Mouse (Mus musculus) embryonic facial prominence, embryonic 11.5 days (tissue): Measurements from ENCODE around the gene Golph3. TPM values are rescaled to one million over a fixed set of nuclear protein-coding genes. Genes with fewer than 3 reads are reported as not detected.

Experiments
- ATAC-seq: fragments of 200-750 bp; cut with Nextera tagmentation; replicated peaks from 2 replicates; pipeline ENCODE4 v1.8.0; 2017; ENCODE audit warnings: low read depth; ENCODE audit not compliant: insufficient number of reproducible peaks, low FRiP score, low TSS enrichment
- DNase-seq: peaks from one replicate; pipeline ENCODE4 v3.0.0-alpha.2; 2015; ENCODE audit warnings: low spot score
- H3K27ac ChIP-seq: fragments of 300-500 bp; sonication (generic); replicated peaks from 2 replicates; pipeline ENCODE4 v1.5.1; 2014; ENCODE audit warnings: mild to moderate bottlenecking, low read depth, low read length, control low read depth
- H3K27me3 ChIP-seq: fragments of 300-500 bp; sonication (generic); 2 replicates; pipeline ENCODE4 v1.6.1; 2014; ENCODE audit warnings: mild to moderate bottlenecking, low read length, moderate library complexity, mixed read lengths; ENCODE audit not compliant: control insufficient read depth, insufficient read depth
- H3K36me3 ChIP-seq: fragments of 300-500 bp; sonication (generic); replicated peaks from 2 replicates; pipeline ENCODE4 v1.6.1; 2014; ENCODE audit warnings: low read depth, mild to moderate bottlenecking, low read length, moderate library complexity, mixed read lengths; ENCODE audit not compliant: control insufficient read depth, insufficient read depth
- H3K4me1 ChIP-seq: fragments of 300-500 bp; sonication (generic); 2 replicates; pipeline ENCODE4 v1.6.1; 2014; ENCODE audit warnings: low read length, mixed read lengths; ENCODE audit not compliant: control insufficient read depth, insufficient read depth
- H3K4me2 ChIP-seq: fragments of 300-500 bp; sonication (generic); 2 replicates; pipeline ENCODE4 v1.6.1; 2014; ENCODE audit warnings: low read depth, mild to moderate bottlenecking, control low read depth, low read length, moderate library complexity
- H3K4me3 ChIP-seq: fragments of 300-500 bp; sonication (generic); 2 replicates; pipeline ENCODE4 v1.5.1; 2014; ENCODE audit warnings: low read depth, low read length, control low read depth
- H3K9ac ChIP-seq: fragments of 300-500 bp; sonication (generic); replicated peaks from 2 replicates; pipeline ENCODE4 v1.6.1; 2014; ENCODE audit warnings: mild to moderate bottlenecking, control low read depth, low read length
- H3K9me3 ChIP-seq: fragments of 300-500 bp; sonication (generic); replicated peaks from 2 replicates; pipeline ENCODE4 v1.6.1; 2016; ENCODE audit warnings: mild to moderate bottlenecking, low read length, inconsistent platforms, mixed read lengths; ENCODE audit not compliant: control insufficient read depth
- WGBS: fragments of 180-500 bp; shearing (Covaris S2); extraction: QIAGEN DNeasy Blood & Tissue Kit; methylation state at CpG from one replicate; pipeline ENCODE4 v1.1.7; 2014; 5-methylcytosine and 5-hydroxymethylcytosine counted together
- polyA plus RNA-seq: library from polyadenylated mRNA; unstranded; fragments of >200 nt; fragmentation: Nextera tagmentation; extraction: Ambion mirVana; gene quantifications from 2 replicates; pipeline ENCODE4 v1.2.1, GENCODE M21; 2014

Gene Golph3
- polyA plus RNA-seq, 1 experiment from 2014 or later: 125 TPM

GRCm38 (mm10) chr15:12370096-12370495, 48.8 kb downstream of the Golph3 start:
- Histone ChIP-seq H3K9me3 (no peaks in the 10 kb centered on the region), H3K4me1 (no peaks in the 10 kb centered on the region), H3K4me2 (no peak overlapping the region), H3K27me3 (no peaks in the 10 kb centered on the region), H3K4me3 (no peak overlapping the region), H3K36me3 (no peaks in the 10 kb centered on the region), H3K9ac (no peak overlapping the region), H3K27ac (no peak overlapping the region)
- DNase-seq (no peak), ATAC-seq (no peak)
- WGBS: 91% methylated on average over 3 of the region's 3 CpGs

GRCm38 (mm10) chr15:12371183-12371582, 49.9 kb downstream of the Golph3 start:
- DNase-seq (peak; percentile 86), ATAC-seq (0 out of 2 replicates have a peak, but pooled peaks have one; percentile 25)
- Histone ChIP-seq H3K4me3 (no peak overlapping the region), H3K27ac (no peak overlapping the region), H3K9ac (no peak overlapping the region), H3K4me2 (no peak overlapping the region), H3K9me3 (no peaks in the 10 kb centered on the region), H3K4me1 (0 out of 2 replicates have a peak, but pooled peaks cover 3% of the 10 kb centered on the region), H3K27me3 (no peaks in the 10 kb centered on the region), H3K36me3 (no peaks in the 10 kb centered on the region)
- WGBS: 6% methylated on average over 8 of the region's 8 CpGs

- no peaks in the 10 kb centered on the region for H3K27me3 ChIP-seq
- H3K9ac ChIP-seq: no peak overlapping the region
- DNase-seq (no peak), ATAC-seq (no peak)
- H3K4me2 ChIP-seq: no peak overlapping the region
- no peaks in the 10 kb centered on the region for H3K9me3 ChIP-seq
- WGBS: 64% methylated on average over 14 of the region's 14 CpGs
- H3K4me1 ChIP-seq: 0 out of 2 replicates have a peak, but pooled peaks cover 3% of the 10 kb centered on the region
- no peak overlapping the region for H3K4me3 ChIP-seq
- no peak overlapping the region for H3K27ac ChIP-seq
- H3K36me3 ChIP-seq: no peaks in the 10 kb centered on the region
These were observed 52.2 kb downstream of the Golph3 start for GRCm38 (mm10) chr15:12373496-12373895.

- no peaks in the 10 kb centered on the region for H3K9me3 ChIP-seq
- H3K27me3 ChIP-seq: no peaks in the 10 kb centered on the region
- no peak overlapping the region for H3K4me3 ChIP-seq
- H3K4me2 ChIP-seq: no peak overlapping the region
- ATAC-seq (no peak), DNase-seq (no peak)
- no peak overlapping the region for H3K9ac ChIP-seq
- 0 out of 2 replicates have a peak, but pooled peaks cover 3% of the 10 kb centered on the region for H3K4me1 ChIP-seq
- no peak overlapping the region for H3K27ac ChIP-seq
- no peaks in the 10 kb centered on the region for H3K36me3 ChIP-seq
- 65% methylated on average over 6 of the region's 6 CpGs for WGBS
These were observed 52.7 kb downstream of the Golph3 start for GRCm38 (mm10) chr15:12373918-12374317.

- WGBS: 58% methylated on average over 18 of the region's 18 CpGs
- Histone ChIP-seq H3K9me3 (no peaks in the 10 kb centered on the region), H3K4me3 (peak overlapping the region; percentile 32), H3K4me1 (0 out of 2 replicates have a peak, but pooled peaks cover 3% of the 10 kb centered on the region), H3K4me2 (peak overlapping the region; percentile 55), H3K9ac (peak overlapping the region; percentile 47; the same call in 1 of the 2 replicates), H3K27ac (no peak overlapping the region), H3K36me3 (no peaks in the 10 kb centered on the region), H3K27me3 (no peaks in the 10 kb centered on the region)
- ATAC-seq (no peak), DNase-seq (no peak)
These were observed 53.7 kb downstream of the Golph3 start for GRCm38 (mm10) chr15:12374916-12375315.

GRCm38 (mm10) chr15:12375641-12376311, 54.5 kb downstream of the Golph3 start:
- H3K4me1 ChIP-seq: 0 out of 2 replicates have a peak, but pooled peaks cover 3% of the 10 kb centered on the region
- H3K4me2 ChIP-seq: peak overlapping the region; percentile 55
- no peak overlapping the region for H3K27ac ChIP-seq
- ATAC-seq (peak; percentile 65), DNase-seq (peak; percentile 95)
- H3K4me3 ChIP-seq: peak overlapping the region; percentile 32
- H3K27me3 ChIP-seq: no peaks in the 10 kb centered on the region
- no peaks in the 10 kb centered on the region; the same call in 1 of the 2 replicates for H3K9me3 ChIP-seq
- no peaks in the 10 kb centered on the region for H3K36me3 ChIP-seq
- H3K9ac ChIP-seq: peak overlapping the region; percentile 19; the same call in 1 of the 2 replicates
- WGBS: 3% methylated on average over 19 of the region's 19 CpGs

GRCm38 (mm10) chr15:12376491-12377069, 55.3 kb downstream of the Golph3 start:
- 42% methylated on average over 13 of the region's 13 CpGs for WGBS
- Histone ChIP-seq H3K27me3 (no peaks in the 10 kb centered on the region), H3K36me3 (no peaks in the 10 kb centered on the region), H3K4me1 (0 out of 2 replicates have a peak, but pooled peaks cover 3% of the 10 kb centered on the region), H3K4me3 (no peak overlapping the region), H3K9ac (no peak overlapping the region), H3K4me2 (no peak overlapping the region), H3K9me3 (no peaks in the 10 kb centered on the region; the same call in 1 of the 2 replicates), H3K27ac (no peak overlapping the region)
- ATAC-seq (no peak), DNase-seq (no peak)

GRCm38 (mm10) chr15:12377800-12378199, 56.5 kb downstream of the Golph3 start:
- ATAC-seq: no peak
- 0 out of 2 replicates have a peak, but pooled peaks cover 3% of the 10 kb centered on the region for H3K4me1 ChIP-seq
- H3K27ac ChIP-seq: no peak overlapping the region
- no peaks in the 10 kb centered on the region; the same call in 1 of the 2 replicates for H3K9me3 ChIP-seq
- 81% methylated on average over 10 of the region's 10 CpGs for WGBS
- no peaks in the 10 kb centered on the region for H3K27me3 ChIP-seq
- no peak for DNase-seq
- no peak overlapping the region for H3K9ac ChIP-seq
- H3K36me3 ChIP-seq: no peaks in the 10 kb centered on the region
- no peak overlapping the region for H3K4me2 ChIP-seq
- no peak overlapping the region for H3K4me3 ChIP-seq
